Mouse (Mus musculus): ENCODE results near the gene Dpysl4. TPM values are rescaled to one million over a fixed set of nuclear protein-coding genes. Genes with fewer than 3 reads are reported as not detected.

The Dpysl4 gene
- not detected for polyA plus RNA-seq (2012; fragmentation: generic; extraction: Trizol)

GRCm38 (mm10) chr7:139085629-139086194 lies at the start of gene Dpysl4:
Dpysl4 (plus strand) TSS chr7:139086001.

Other genes starting within 250 kb of the Dpysl4 start
- gene Ppp2r2d, start 239.9 kb upstream of the Dpysl4 start, polyA plus RNA-seq (2012; fragmentation: generic; extraction: Trizol), result 10 to 100 TPM; 10.4 to 24.0 TPM
- 10 to 100 TPM in 1 of 2 experiments, 1 to 10 TPM in 1; 1.6 to 17.1 TPM for gene Mapk1ip1, start 239.7 kb upstream of the Dpysl4 start, polyA plus RNA-seq (2012; fragmentation: generic; extraction: Trizol)
- 10 to 100 TPM in 1 of 2 experiments, 1 to 10 TPM in 1; 1.6 to 13.9 TPM for gene Bnip3, start 176.5 kb upstream of the Dpysl4 start, polyA plus RNA-seq (2012; fragmentation: generic; extraction: Trizol)
- under 1 TPM; 0.01 to 0.02 TPM for gene Jakmip3, start 145.3 kb upstream of the Dpysl4 start, polyA plus RNA-seq (2012; fragmentation: generic; extraction: Trizol)
- gene Lrrc27, start 127.0 kb downstream of the Dpysl4 start, polyA plus RNA-seq (2012; fragmentation: generic; extraction: Trizol), result 1 to 10 TPM; 1.8 to 6.8 TPM
- under 1 TPM; 0.13 to 0.17 TPM for gene Stk32c, start 127.3 kb downstream of the Dpysl4 start, polyA plus RNA-seq (2012; fragmentation: generic; extraction: Trizol)
- 10 to 100 TPM; 10.5 to 17.2 TPM for gene Pwwp2b, start 162.5 kb downstream of the Dpysl4 start, polyA plus RNA-seq (2012; fragmentation: generic; extraction: Trizol)